Mouse (Mus musculus) lung, adult 18-20 months (tissue): ENCODE data around the gene Hus1b.
A peak's percentile ranks its signal among the peaks of the same experiment; 100 is the strongest.

Experiments
- DNase-seq, 2 experiments: peaks; one replicate each; pipeline ENCODE4 v3.0.0; 2022; ENCODE audit warnings: mixed read lengths in 2 of 2

The Hus1b gene

GRCm38 (mm10) chr13:30947129-30947528 is 430 bp downstream of the Hus1b start:
- no peak for DNase-seq

GRCm38 (mm10) chr13:30945788-30946187 is 1.8 kb downstream of the Hus1b start:
- DNase-seq: no peak

GRCm38 (mm10) chr13:30932972-30933371 is 14.6 kb downstream of the Hus1b start:
- DNase-seq: no peak

GRCm38 (mm10) chr13:30931613-30932012 is 15.9 kb downstream of the Hus1b start:
- no peak for DNase-seq

- DNase-seq: no peak
These were observed 18.4 kb downstream of the Hus1b start for GRCm38 (mm10) chr13:30929119-30929518.

GRCm38 (mm10) chr13:30924269-30924668 is 23.3 kb downstream of the Hus1b start:
- no peak for DNase-seq

- no peak for DNase-seq
These were observed 25.6 kb downstream of the Hus1b start for GRCm38 (mm10) chr13:30921914-30922313.

GRCm38 (mm10) chr13:30913757-30914156 is 33.8 kb downstream of the Hus1b start:
- no peak for DNase-seq

GRCm38 (mm10) chr13:30913028-30913427 is 34.5 kb downstream of the Hus1b start:
- no peak for DNase-seq

GRCm38 (mm10) chr13:30911931-30912625 is 35.5 kb downstream of the Hus1b start:
- DNase-seq: no peak

- DNase-seq: peak; percentile 17 to 53
These were observed 36.7 kb downstream of the Hus1b start for GRCm38 (mm10) chr13:30910889-30911288.

GRCm38 (mm10) chr13:30902286-30902685 is 45.3 kb downstream of the Hus1b start:
- no peak for DNase-seq

- DNase-seq: no peak
These were observed 46.0 kb downstream of the Hus1b start for GRCm38 (mm10) chr13:30901387-30902041.
